Mouse (Mus musculus): ENCODE results near the gene March6.

DNA sequence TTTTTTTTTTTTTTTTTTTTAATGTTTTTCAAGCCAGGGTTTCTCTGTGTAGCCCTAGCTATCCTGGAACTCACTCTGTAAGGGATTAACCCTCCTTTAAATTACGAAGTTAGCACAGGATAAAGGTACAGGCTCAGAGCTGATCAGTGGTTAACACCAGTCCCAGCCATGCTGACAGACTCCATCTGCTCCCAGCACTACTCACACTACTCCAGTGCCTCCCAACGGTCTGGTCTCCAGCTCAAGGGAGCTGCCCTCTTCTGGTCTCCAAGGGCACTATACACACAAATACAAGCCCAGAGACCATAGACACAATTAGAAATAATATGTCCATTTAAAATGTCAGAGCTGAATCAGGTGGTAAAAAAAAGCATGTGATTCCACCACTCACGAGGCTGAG, 36.5 kb downstream of the March6 start:
- TF ChIP-seq POLR2A (IDR thresholded peaks at IDR 0.05; ENCODE audit: borderline replicate concordance, insufficient read depth, low read length) = no peak
- TF ChIP-seq CTCF (IDR thresholded peaks at IDR 0.05; ENCODE audit: borderline replicate concordance, insufficient read depth, low read depth, low read length) = no peak

Measured in cerebellum, adult 2 months (tissue).